Comparison of ENCODE assay signal across 16 mouse cellular contexts in genomic region chr12:108317201-108317738, GRCm38 (mm10). TPM values are rescaled to one million over a fixed set of nuclear protein-coding genes. Genes with fewer than 3 reads are reported as not detected.
DNase-seq lines count a peak whose midpoint lies in the region; ATAC-seq lines count a peak whose summit lies in the region.
"Had no signal": no experiment of that assay in that cellular context is flagged by ENCODE, and none has a peak within 500 bp of the region (broad histone marks: within the 10 kb centered on the region; RNA-seq: fewer than 3 reads in every experiment).

No protein-coding gene starts in this region.

- H3K27me3 ChIP-seq in kidney, embryonic 15.5 days, result peaks cover 69% of the 10 kb centered on the region
- H3K27me3 ChIP-seq in neural tube, embryonic 13.5 days, result peaks cover 48% of the 10 kb centered on the region

- 11% methylated on average over 9 of the region's 9 CpGs for WGBS in kidney, embryonic 15.5 days
- WGBS in neural tube, embryonic 13.5 days, result 4% methylated on average over 9 of the region's 9 CpGs

- H3K9me3 ChIP-seq in kidney, embryonic 15.5 days (replicated peaks), result no peaks in the 10 kb centered on the region
- H3K9me3 ChIP-seq in neural tube, embryonic 13.5 days, result no peaks in the 10 kb centered on the region
- H3K9me3 ChIP-seq: heart, embryonic 12.5 days; lung, embryonic 15.5 days; neural tube, embryonic 12.5 days had no signal

- DNase-seq in kidney, postnatal 10 days, result no peak
- DNase-seq in neural tube, embryonic 10.5 days (ENCODE audit: extremely low spot score, low spot score), result no peak
- peak; percentile 45 for DNase-seq in brain, adult 2 months (ENCODE audit: low read depth, low spot score)
- DNase-seq in cerebellum, adult 9-11 months, result no peak
- DNase-seq in spleen, postnatal 14 days (ENCODE audit: low spot score in 2 of 2), result no peak
- DNase-seq: cerebellum, adult 18-20 months; heart, postnatal 36 days; left cerebral cortex, postnatal 4 days had no signal

- H3K36me3 ChIP-seq in kidney, embryonic 15.5 days, result no peaks in the 10 kb centered on the region
- H3K36me3 ChIP-seq in neural tube, embryonic 13.5 days, result no peaks in the 10 kb centered on the region
- H3K36me3 ChIP-seq: heart, embryonic 12.5 days; lung, embryonic 15.5 days; neural tube, embryonic 12.5 days had no signal

- no peak overlapping the region for H3K4me2 ChIP-seq in kidney, embryonic 15.5 days
- no peak overlapping the region for H3K4me2 ChIP-seq in neural tube, embryonic 13.5 days
- H3K4me2 ChIP-seq: liver, embryonic 11.5 days; lung, embryonic 15.5 days; neural tube, embryonic 12.5 days had no signal

- H3K9ac ChIP-seq in kidney, embryonic 15.5 days, result no peak overlapping the region
- 0 out of 2 replicates have a peak overlapping the region, but pooled peaks have one; percentile 47 for H3K9ac ChIP-seq in neural tube, embryonic 13.5 days
- H3K9ac ChIP-seq: lung, embryonic 15.5 days; neural tube, embryonic 12.5 days had no signal

- no peak overlapping the region for H3K4me3 ChIP-seq in kidney, embryonic 15.5 days (replicated peaks)
- H3K4me3 ChIP-seq in neural tube, embryonic 13.5 days, result no peak overlapping the region
- H3K4me3 ChIP-seq: erythroblast, embryonic 14.5 days; heart, embryonic 12.5 days; lung, embryonic 15.5 days; neural tube, embryonic 12.5 days had no signal

- H3K4me1 ChIP-seq in kidney, embryonic 15.5 days, result peaks cover 42% of the 10 kb centered on the region
- peaks cover 54% of the 10 kb centered on the region for H3K4me1 ChIP-seq in neural tube, embryonic 13.5 days (replicated peaks)

- ATAC-seq in kidney, embryonic 15.5 days (replicated peaks; ENCODE audit: low FRiP score), result peak; percentile 60
- no peak for ATAC-seq in neural tube, embryonic 13.5 days (ENCODE audit: low read depth)
- ATAC-seq: inflammation-experienced regulatory T-cells, adult 6 months had no signal

- no peak overlapping the region for H3K27ac ChIP-seq in kidney, embryonic 15.5 days
- H3K27ac ChIP-seq in neural tube, embryonic 13.5 days (replicated peaks), result no peak overlapping the region
- H3K27ac ChIP-seq: lung, embryonic 15.5 days; neural tube, embryonic 12.5 days had no signal

RNA-seq across cellular contexts. Expression of gene Hhipl1, which starts 11.2 kb away (rescaled TPM):
- polyA plus RNA-seq in kidney, embryonic 15.5 days (2015; fragmentation: Nextera tagmentation; extraction: Ambion mirVana), result 0.55 and 1.00 TPM in 2 replicates
- polyA plus RNA-seq in neural tube, embryonic 13.5 days (2015; fragmentation: Nextera tagmentation; extraction: Ambion mirVana), result 1.6 TPM in 2 replicates
- polyA plus RNA-seq: erythroblast, embryonic 14.5 days; inflammation-experienced regulatory T-cells, adult 6 months; liver, embryonic 11.5 days had no signal

RNA-seq across cellular contexts. Expression of gene Cyp46a1, which starts 16.9 kb away (rescaled TPM):
- 10.0 and 10.9 TPM in 2 replicates for polyA plus RNA-seq in kidney, embryonic 15.5 days (2015; fragmentation: Nextera tagmentation; extraction: Ambion mirVana)
- 14.9 and 15.8 TPM in 2 replicates for polyA plus RNA-seq in neural tube, embryonic 13.5 days (2015; fragmentation: Nextera tagmentation; extraction: Ambion mirVana)
- polyA plus RNA-seq: erythroblast, embryonic 14.5 days; inflammation-experienced regulatory T-cells, adult 6 months had no signal

RNA-seq across cellular contexts. Expression of gene Ccdc85c, which starts 42.0 kb away (rescaled TPM):
- 7.7 and 8.1 TPM in 2 replicates for polyA plus RNA-seq in kidney, embryonic 15.5 days (2015; fragmentation: Nextera tagmentation; extraction: Ambion mirVana)
- 14.5 and 15.8 TPM in 2 replicates for polyA plus RNA-seq in neural tube, embryonic 13.5 days (2015; fragmentation: Nextera tagmentation; extraction: Ambion mirVana)

RNA-seq across cellular contexts. Expression of gene Eml1, which starts 53.5 kb away (rescaled TPM):
- 60.9 and 77.5 TPM in 2 replicates for polyA plus RNA-seq in kidney, embryonic 15.5 days (2015; fragmentation: Nextera tagmentation; extraction: Ambion mirVana)
- 91.4 and 94.3 TPM in 2 replicates for polyA plus RNA-seq in neural tube, embryonic 13.5 days (2015; fragmentation: Nextera tagmentation; extraction: Ambion mirVana)
- polyA plus RNA-seq: inflammation-experienced regulatory T-cells, adult 6 months had no signal
